Mouse (Mus musculus): ENCODE measurements around the gene Pigh.

GRCm38 (mm10) chr12:79040201-79040827 is 49.1 kb downstream of the Pigh start:
- TF ChIP-seq CTCF (IDR thresholded peaks at IDR 0.05; ENCODE audit: low read depth): no peak
- TF ChIP-seq EP300 (IDR thresholded peaks at IDR 0.05; ENCODE audit: low read depth): no peak
